ENCODE assay signal across 31 mouse cellular contexts in the genomic region with DNA sequence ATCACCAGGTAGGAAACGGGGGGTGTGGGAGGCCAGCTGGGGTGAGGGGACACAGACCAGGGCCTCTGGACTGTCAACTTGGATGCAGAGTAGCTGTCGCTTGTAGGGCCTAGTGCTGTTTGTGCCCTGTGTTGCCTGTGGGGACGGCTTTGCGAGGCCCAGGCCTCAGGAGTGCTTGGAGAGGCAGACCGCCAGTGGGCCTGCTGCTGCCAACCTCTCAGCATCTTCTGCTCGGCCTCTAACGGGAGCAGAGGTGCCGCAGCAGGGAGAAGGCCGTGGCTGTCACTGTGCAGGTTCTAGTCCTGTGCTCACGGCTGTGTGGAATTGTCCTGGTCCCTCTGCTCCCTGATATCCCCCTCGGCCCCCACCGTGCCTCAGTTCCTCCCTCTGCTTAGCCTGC. TPM values are rescaled to one million over a fixed set of nuclear protein-coding genes. Genes with fewer than 3 reads are reported as not detected.
A peak's percentile ranks its signal among the peaks of the same experiment; 100 is the strongest.
DNase-seq lines count a peak whose midpoint lies in the region; ATAC-seq and TF ChIP-seq lines count a peak whose summit lies in the region.
"Had no signal": no experiment of that assay in that cellular context is flagged by ENCODE, and none has a peak within 500 bp of the region (broad histone marks: within the 10 kb centered on the region; RNA-seq: fewer than 3 reads in every experiment).

No protein-coding gene starts in this region.

- intact Hi-C loops in heart, postnatal 25 days (cut with DNase I), result no loop called here
- intact Hi-C loops in left cerebral cortex, adult 2 months (cut with DNase I), result no loop called here
- intact Hi-C loops in left cerebral cortex, postnatal 10 days (cut with DNase I), result loop anchor here (5.0 kb wide), 1 partner anchor 79 kb away; the partner anchor contains the start of gene Vwa7

- 83% methylated on average over 12 of the region's 12 CpGs for WGBS in heart, embryonic 14.5 days
- WGBS in limb, embryonic 13.5 days, result 88% methylated on average over 12 of the region's 12 CpGs

- peaks cover 97% of the 10 kb centered on the region for H3K36me3 ChIP-seq in heart, embryonic 14.5 days (ENCODE audit: control insufficient read depth, insufficient read depth, low read length)
- peaks cover 97% of the 10 kb centered on the region for H3K36me3 ChIP-seq in limb, embryonic 13.5 days

- TF ChIP-seq CTCF in left cerebral cortex, adult 2 months (IDR thresholded peaks at IDR 0.05), result no peak

- peak; percentile 61 to 63 for DNase-seq in cerebellum, postnatal 25 days
- no peak for DNase-seq in cerebellum, postnatal 36 days
- DNase-seq in heart, postnatal 25 days (ENCODE audit: low spot score), result no peak
- no peak for DNase-seq in left cerebral cortex, adult 2 months (ENCODE audit: extremely low spot score in 1 of 2, low spot score in 2 of 2)
- DNase-seq in left cerebral cortex, postnatal 10 days (ENCODE audit: extremely low spot score in 1 of 2, low spot score in 2 of 2), result no peak
- DNase-seq in thymus, postnatal 0 days (ENCODE audit: low spot score), result no peak
- DNase-seq: adrenal gland, adult 8-10 months; gastrocnemius, postnatal 10 days; heart, postnatal 36 days; liver, postnatal 0 days; retina, postnatal 1 day had no signal

- no peaks in the 10 kb centered on the region for H3K9me3 ChIP-seq in heart, embryonic 14.5 days (ENCODE audit: control insufficient read depth, low read length)
- H3K9me3 ChIP-seq in limb, embryonic 13.5 days, result no peaks in the 10 kb centered on the region
- H3K9me3 ChIP-seq: forebrain, embryonic 13.5 days; hindbrain, embryonic 15.5 days; liver, embryonic 12.5 days; midbrain, embryonic 13.5 days; neural tube, embryonic 15.5 days had no signal

- no peak overlapping the region for H3K4me3 ChIP-seq in heart, embryonic 14.5 days (ENCODE audit: control insufficient read depth in 1 of 2, insufficient read depth in 1 of 2, low read depth in 1 of 2, low read length in 2 of 2)
- no peak overlapping the region for H3K4me3 ChIP-seq in left cerebral cortex, adult 2 months
- no peak overlapping the region for H3K4me3 ChIP-seq in limb, embryonic 13.5 days
- H3K4me3 ChIP-seq: forebrain, embryonic 13.5 days; hindbrain, embryonic 15.5 days; liver, embryonic 12.5 days; midbrain, embryonic 13.5 days; neural tube, embryonic 15.5 days had no signal

- H3K4me1 ChIP-seq in heart, embryonic 14.5 days (ENCODE audit: control insufficient read depth in 2 of 2, insufficient read depth in 2 of 2, low read length in 2 of 2), result no peaks in the 10 kb centered on the region
- no peaks in the 10 kb centered on the region for H3K4me1 ChIP-seq in limb, embryonic 13.5 days
- H3K4me1 ChIP-seq: forebrain, embryonic 13.5 days; hindbrain, embryonic 15.5 days; midbrain, embryonic 13.5 days; neural tube, embryonic 15.5 days had no signal

- no peak overlapping the region; a peak in 1 of 4 replicates for H3K27ac ChIP-seq in heart, embryonic 14.5 days (replicated peaks in 1 of 2; ENCODE audit: control insufficient read depth in 1 of 2, insufficient read depth in 1 of 2, low read depth in 2 of 2, low read length in 2 of 2)
- H3K27ac ChIP-seq in left cerebral cortex, adult 2 months, result peak overlapping the region; percentile 59; the same call in 1 of the 2 replicates
- H3K27ac ChIP-seq in limb, embryonic 13.5 days, result no peak overlapping the region
- H3K27ac ChIP-seq: forebrain, embryonic 13.5 days; hindbrain, embryonic 15.5 days; kidney, postnatal 0 days; liver, embryonic 12.5 days; midbrain, embryonic 13.5 days; neural tube, embryonic 15.5 days had no signal

- H3K27me3 ChIP-seq in heart, embryonic 14.5 days (ENCODE audit: control insufficient read depth, insufficient read depth, low read length), result no peaks in the 10 kb centered on the region
- H3K27me3 ChIP-seq in limb, embryonic 13.5 days, result no peaks in the 10 kb centered on the region
- H3K27me3 ChIP-seq: forebrain, embryonic 13.5 days; hindbrain, embryonic 15.5 days; liver, embryonic 12.5 days; midbrain, embryonic 13.5 days; neural tube, embryonic 15.5 days had no signal

- H3K4me2 ChIP-seq in heart, embryonic 14.5 days (ENCODE audit: low read length), result no peak overlapping the region
- H3K4me2 ChIP-seq in limb, embryonic 13.5 days (replicated peaks), result no peak overlapping the region
- H3K4me2 ChIP-seq: forebrain, embryonic 13.5 days; heart, embryonic 11.5 days; hindbrain, embryonic 15.5 days; liver, embryonic 12.5 days; midbrain, embryonic 13.5 days; neural tube, embryonic 15.5 days had no signal

- no peak for ATAC-seq in heart, embryonic 14.5 days (ENCODE audit: insufficient number of reproducible peaks, insufficient read depth, low FRiP score, low read depth)
- no peak for ATAC-seq in limb, embryonic 13.5 days (ENCODE audit: low FRiP score, low read depth)
- ATAC-seq: activated CD4-positive, CD25-positive, alpha-beta regulatory T cell, adult 4 months; forebrain, embryonic 13.5 days; liver, embryonic 12.5 days; liver, postnatal 0 days; midbrain, embryonic 13.5 days had no signal

- peak overlapping the region; percentile 16; the same call in 1 of the 2 replicates for H3K9ac ChIP-seq in heart, embryonic 14.5 days (ENCODE audit: low read length)
- H3K9ac ChIP-seq in limb, embryonic 13.5 days, result peak overlapping the region; percentile 31; the same call in 1 of the 2 replicates
- H3K9ac ChIP-seq: forebrain, embryonic 13.5 days; hindbrain, embryonic 15.5 days; liver, embryonic 12.5 days; liver, postnatal 0 days; midbrain, embryonic 13.5 days; neural tube, embryonic 15.5 days had no signal

RNA-seq across cellular contexts. Expression of gene Abhd16a, which starts 7.5 kb away (rescaled TPM):
- polyA plus RNA-seq in heart, embryonic 14.5 days (2014; fragmentation: Nextera tagmentation; extraction: Ambion mirVana), result 61.9 and 64.5 TPM in 2 replicates
- 10 to 100 TPM; 47.9 to 57.5 TPM for total RNA-seq in heart, postnatal 25 days (2021)
- 100 to 1,000 TPM; 109 to 117 TPM for total RNA-seq in left cerebral cortex, adult 2 months (2021)
- 10 to 100 TPM; 84.4 to 91.5 TPM for total RNA-seq in left cerebral cortex, postnatal 10 days (2021)
- polyA plus RNA-seq in limb, embryonic 13.5 days (2015; fragmentation: Nextera tagmentation; extraction: Ambion mirVana), result 93.1 and 94.9 TPM in 2 replicates
- 85.3 and 90.6 TPM in 2 replicates for polyA plus RNA-seq in thymus, postnatal 0 days (2015; fragmentation: Nextera tagmentation; extraction: Ambion mirVana)

RNA-seq across cellular contexts. Expression of gene Ly6g6f, which starts 11.2 kb away (rescaled TPM):
- not detected in 2 replicates for polyA plus RNA-seq in heart, embryonic 14.5 days (2014; fragmentation: Nextera tagmentation; extraction: Ambion mirVana)
- total RNA-seq in heart, postnatal 25 days (2021), result not detected
- under 1 TPM in 1 of 2 experiments, not detected in 1; 0.29 TPM for total RNA-seq in left cerebral cortex, adult 2 months (2021)
- not detected for total RNA-seq in left cerebral cortex, postnatal 10 days (2021)
- polyA plus RNA-seq in limb, embryonic 13.5 days (2015; fragmentation: Nextera tagmentation; extraction: Ambion mirVana), result 0.17 and 0.28 TPM in 2 replicates
- polyA plus RNA-seq in thymus, postnatal 0 days (2015; fragmentation: Nextera tagmentation; extraction: Ambion mirVana), result 0.12 TPM in 1 of 2 replicates, not detected in the other
- total RNA-seq: adrenal gland, adult 8-10 months; adrenal gland, postnatal 4 days; ES-E14; heart, postnatal 36 days; left cerebral cortex, postnatal 25 days; megakaryocyte, adult 5-6 weeks had no signal
- polyA plus RNA-seq: hindbrain, embryonic 15.5 days; intestine, embryonic 14.5 days; kidney, postnatal 0 days; neural tube, embryonic 15.5 days; stomach, embryonic 14.5 days had no signal

RNA-seq across cellular contexts. Expression of gene Ly6g5c, which starts 11.5 kb away (rescaled TPM):
- 0.59 TPM in 1 of 2 replicates, not detected in the other for polyA plus RNA-seq in heart, embryonic 14.5 days (2014; fragmentation: Nextera tagmentation; extraction: Ambion mirVana)
- total RNA-seq in heart, postnatal 25 days (2021), result not detected
- total RNA-seq in left cerebral cortex, adult 2 months (2021), result not detected
- total RNA-seq in left cerebral cortex, postnatal 10 days (2021), result not detected
- polyA plus RNA-seq in limb, embryonic 13.5 days (2015; fragmentation: Nextera tagmentation; extraction: Ambion mirVana), result not detected in 2 replicates
- 0.37 TPM in 1 of 2 replicates, not detected in the other for polyA plus RNA-seq in thymus, postnatal 0 days (2015; fragmentation: Nextera tagmentation; extraction: Ambion mirVana)
- total RNA-seq: adrenal gland, adult 8-10 months; adrenal gland, postnatal 4 days; gastrocnemius, postnatal 10 days; heart, postnatal 36 days; left cerebral cortex, postnatal 25 days; megakaryocyte, adult 5-6 weeks had no signal
- polyA plus RNA-seq: activated CD4-positive, CD25-positive, alpha-beta regulatory T cell, adult 4 months; cortical plate, adult 2 months; forebrain, embryonic 13.5 days; heart, embryonic 11.5 days; hindbrain, embryonic 15.5 days; intestine, embryonic 14.5 days; kidney, postnatal 0 days; limb, embryonic 14.5 days; liver, embryonic 12.5 days; liver, postnatal 0 days; lung, embryonic 16.5 days; midbrain, embryonic 13.5 days; neural tube, embryonic 15.5 days; small intestine, adult 2 months; stomach, embryonic 14.5 days had no signal

RNA-seq across cellular contexts. Expression of gene Ly6g5b, which starts 18.6 kb away (rescaled TPM):
- polyA plus RNA-seq in heart, embryonic 14.5 days (2014; fragmentation: Nextera tagmentation; extraction: Ambion mirVana), result 0.28 TPM in 1 of 2 replicates, not detected in the other
- under 1 TPM in 1 of 2 experiments, not detected in 1; 0.36 TPM for total RNA-seq in heart, postnatal 25 days (2021)
- under 1 TPM; 0.79 TPM for total RNA-seq in left cerebral cortex, adult 2 months (2021)
- under 1 TPM; 0.58 to 0.81 TPM for total RNA-seq in left cerebral cortex, postnatal 10 days (2021)
- 0.91 and 1.1 TPM in 2 replicates for polyA plus RNA-seq in limb, embryonic 13.5 days (2015; fragmentation: Nextera tagmentation; extraction: Ambion mirVana)
- 3.7 and 4.0 TPM in 2 replicates for polyA plus RNA-seq in thymus, postnatal 0 days (2015; fragmentation: Nextera tagmentation; extraction: Ambion mirVana)
- total RNA-seq: heart, postnatal 36 days had no signal

RNA-seq across cellular contexts. Expression of gene Ly6g6d, which starts 18.7 kb away (rescaled TPM):
- polyA plus RNA-seq in heart, embryonic 14.5 days (2014; fragmentation: Nextera tagmentation; extraction: Ambion mirVana), result 1.9 and 2.6 TPM in 2 replicates
- under 1 TPM; 0.53 to 0.78 TPM for total RNA-seq in heart, postnatal 25 days (2021)
- 1 to 10 TPM in 1 of 2 experiments, under 1 TPM in 1; 0.70 to 1.1 TPM for total RNA-seq in left cerebral cortex, adult 2 months (2021)
- total RNA-seq in left cerebral cortex, postnatal 10 days (2021), result 1 to 10 TPM in 1 of 2 experiments, not detected in 1; 1.1 TPM
- 0.57 and 0.65 TPM in 2 replicates for polyA plus RNA-seq in limb, embryonic 13.5 days (2015; fragmentation: Nextera tagmentation; extraction: Ambion mirVana)
- polyA plus RNA-seq in thymus, postnatal 0 days (2015; fragmentation: Nextera tagmentation; extraction: Ambion mirVana), result 0.55 and 0.60 TPM in 2 replicates
- total RNA-seq: megakaryocyte, adult 5-6 weeks had no signal
- polyA plus RNA-seq: activated CD4-positive, CD25-positive, alpha-beta regulatory T cell, adult 4 months had no signal

Comparison
In these comparisons a context has a peak if more than half of its experiments do, and no peak if none do; other contexts are left out.
1. DNase-seq: peak in cerebellum, postnatal 25 days (2 of 2); none in cerebellum, postnatal 36 days (0 of 2), heart, postnatal 25 days (single experiment), left cerebral cortex, adult 2 months (0 of 2), left cerebral cortex, postnatal 10 days (0 of 2) and thymus, postnatal 0 days (single experiment).